Mouse (Mus musculus): ENCODE results near the gene Srl. TPM values are rescaled to one million over a fixed set of nuclear protein-coding genes. Genes with fewer than 3 reads are reported as not detected.

Srl gene
- total RNA-seq, 2 experiments from 2014 or later, result 1,039 to 1,112 TPM

DNA sequence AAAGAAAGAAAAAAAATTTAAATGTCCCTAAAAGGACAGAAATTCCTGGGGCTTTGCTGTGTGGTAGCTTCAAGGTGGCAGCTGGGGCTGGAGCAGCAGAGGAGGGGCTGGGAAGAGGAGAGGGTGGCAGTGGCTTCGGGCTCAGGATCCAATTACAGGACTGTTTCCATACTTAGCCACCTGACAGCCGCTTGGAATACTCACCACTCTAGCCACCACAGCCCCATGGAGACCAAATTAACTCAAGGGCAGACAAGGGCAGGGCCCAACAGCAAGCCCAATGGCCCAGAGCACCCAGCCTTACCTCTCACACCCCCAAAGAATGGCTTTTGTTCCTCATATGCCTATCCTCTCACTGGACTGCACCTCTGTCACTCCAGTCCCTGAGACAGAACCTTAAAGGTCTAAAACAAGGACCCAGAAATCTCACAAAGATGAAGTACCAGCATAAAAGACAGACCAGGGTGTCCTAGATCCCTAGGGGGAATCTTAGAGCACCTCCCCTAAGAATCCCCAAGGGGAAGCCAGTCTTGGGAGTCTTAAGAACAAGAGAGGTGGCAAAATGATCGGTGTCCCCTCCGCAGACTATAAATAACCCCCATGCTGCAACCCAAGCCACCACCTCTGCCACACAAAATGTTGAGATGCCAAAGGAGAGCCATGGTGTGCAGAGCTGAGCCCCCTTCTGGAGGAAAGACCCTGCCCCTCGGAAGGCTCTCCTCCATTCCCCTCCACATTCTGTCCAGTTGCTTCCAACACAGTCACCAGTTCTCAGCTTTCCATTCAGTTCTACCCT, 19.7 kb downstream of the Srl start:
- intact Hi-C loops (cut with DNase I), result no loop called here
- peak; percentile 39 to 55 for DNase-seq

DNA sequence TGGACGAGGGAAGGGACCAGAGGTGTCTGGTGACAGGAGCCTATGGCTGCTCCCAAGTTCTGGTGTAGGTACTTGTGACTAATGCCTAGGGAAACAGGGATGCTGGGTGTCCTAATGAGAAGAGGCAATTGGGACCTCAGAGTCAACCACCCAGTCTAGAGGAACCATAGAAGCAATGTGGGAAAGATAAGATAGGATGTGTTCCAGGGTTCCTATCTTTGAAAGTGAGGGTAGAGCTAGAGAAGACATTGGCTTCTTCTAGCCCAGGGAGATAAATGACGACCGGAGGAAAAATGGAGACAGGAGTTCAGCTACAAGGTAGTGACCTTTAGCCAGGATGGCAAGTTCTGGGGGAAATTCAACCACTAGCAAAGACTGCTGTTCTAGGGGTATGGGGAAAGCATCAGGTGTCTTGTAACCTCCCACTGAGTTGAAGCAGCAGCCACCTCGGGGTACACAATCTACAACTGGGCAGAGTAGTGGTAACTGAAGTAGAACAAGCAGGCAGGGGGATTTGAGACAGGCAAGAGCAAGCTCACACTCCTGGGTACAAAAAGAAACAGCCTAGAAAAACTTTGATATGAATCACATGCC, 20.4 kb downstream of the Srl start:
- intact Hi-C loops (cut with DNase I), result no loop called here
- no peak for DNase-seq

DNA sequence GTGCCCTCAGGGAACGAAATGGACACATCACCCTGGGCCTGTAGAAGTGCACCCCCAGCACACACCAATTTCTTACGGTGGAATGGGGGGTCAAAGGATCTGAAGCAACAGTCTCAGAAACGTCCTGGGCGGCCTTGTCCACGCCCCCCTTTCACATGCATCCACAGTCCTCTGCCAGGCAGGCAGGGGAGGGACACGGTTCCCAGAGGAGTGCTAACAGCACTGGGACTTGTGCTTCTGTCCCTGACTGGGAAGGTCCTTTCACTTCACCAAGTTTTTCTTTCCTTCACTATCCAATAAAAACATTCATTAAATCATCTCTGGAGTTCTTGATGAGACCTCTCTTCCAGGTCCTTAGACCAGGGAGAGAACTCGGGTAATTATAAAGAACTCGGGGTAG, 20.9 kb downstream of the Srl start:
- intact Hi-C loops (cut with DNase I), result no loop called here
- no peak for DNase-seq

DNA sequence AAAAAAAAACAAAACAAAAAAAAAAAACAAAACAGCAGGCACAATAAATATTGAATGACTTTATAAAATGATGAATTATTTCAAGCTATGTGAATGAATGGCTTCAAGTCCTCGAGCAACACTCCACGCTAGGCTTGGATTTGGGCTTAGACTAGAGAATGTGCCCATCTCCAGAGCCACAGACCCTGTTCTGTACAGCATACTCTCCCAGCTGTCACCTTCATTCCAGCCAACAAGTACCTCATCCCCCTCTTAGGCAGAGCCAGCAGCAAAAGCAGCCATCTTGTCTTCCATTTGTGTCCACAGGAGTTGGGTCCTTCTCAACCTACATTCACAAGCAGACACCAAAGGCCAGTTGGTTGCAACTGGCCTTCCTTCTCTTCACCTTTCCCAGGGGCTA, 21.8 kb downstream of the Srl start:
- intact Hi-C loops (cut with DNase I), result no loop called here
- DNase-seq, result no peak

DNA sequence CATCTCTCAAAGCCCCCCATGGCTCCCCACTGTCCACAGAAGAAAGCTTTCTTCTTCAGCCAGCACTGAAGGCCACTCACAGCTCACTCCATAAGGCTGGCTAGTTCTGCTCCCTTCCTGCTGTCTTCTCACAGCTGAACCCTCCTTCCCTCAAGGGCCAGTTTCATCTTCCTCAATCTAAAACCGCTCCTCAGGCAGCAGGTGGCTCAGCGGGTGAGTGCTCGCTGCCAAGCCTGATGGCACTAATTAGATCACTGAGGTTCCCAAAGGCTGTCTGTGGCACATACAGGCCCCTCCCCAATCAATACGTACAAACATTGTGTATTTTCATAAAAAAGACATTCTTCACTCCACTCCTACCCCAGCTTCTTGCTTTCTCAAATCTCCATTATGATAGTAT, 22.5 kb downstream of the Srl start:
- no peak for DNase-seq
- intact Hi-C loops (cut with DNase I), result no loop called here

DNA sequence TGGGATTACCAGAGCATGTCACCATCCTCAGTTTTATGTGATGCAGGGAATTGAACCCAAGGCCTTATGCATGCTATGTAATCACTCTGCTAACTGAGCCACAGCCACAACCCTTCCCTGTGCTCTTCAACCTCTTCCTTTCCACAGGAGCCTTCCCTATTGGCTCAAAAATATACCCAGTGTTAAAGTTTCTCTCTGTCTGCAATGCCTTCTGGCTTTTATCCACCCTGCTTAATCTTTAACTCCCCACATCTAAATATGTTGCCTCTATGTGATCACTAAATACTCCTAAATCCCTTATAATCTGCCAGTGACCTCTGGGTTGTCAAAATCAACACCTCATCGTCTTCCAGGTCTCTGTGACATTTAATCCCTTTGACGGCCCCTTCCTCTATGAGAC, 23.7 kb downstream of the Srl start:
- DNase-seq, result no peak
- intact Hi-C loops (cut with DNase I), result no loop called here

DNA sequence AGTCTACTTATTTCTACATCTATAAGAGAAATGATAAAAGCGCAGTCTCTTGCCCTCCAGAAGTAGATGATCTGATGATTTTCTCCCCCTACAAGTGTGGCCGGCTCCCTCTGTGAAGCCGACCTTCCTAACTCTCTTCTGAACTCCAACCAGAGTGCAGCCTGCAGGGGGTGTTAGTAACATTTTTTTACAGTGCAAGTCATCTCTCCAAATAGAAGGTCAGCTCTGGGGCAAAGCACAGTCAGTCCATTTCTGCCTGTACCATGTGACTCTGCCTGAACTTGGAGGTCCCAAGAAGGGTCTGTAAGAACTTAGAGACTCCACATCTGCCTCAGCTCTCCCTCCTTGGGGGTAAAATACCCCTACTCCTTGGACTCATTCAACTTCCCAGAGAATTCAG, 27.2 kb downstream of the Srl start:
- DNase-seq, result no peak
- intact Hi-C loops (cut with DNase I), result no loop called here

DNA sequence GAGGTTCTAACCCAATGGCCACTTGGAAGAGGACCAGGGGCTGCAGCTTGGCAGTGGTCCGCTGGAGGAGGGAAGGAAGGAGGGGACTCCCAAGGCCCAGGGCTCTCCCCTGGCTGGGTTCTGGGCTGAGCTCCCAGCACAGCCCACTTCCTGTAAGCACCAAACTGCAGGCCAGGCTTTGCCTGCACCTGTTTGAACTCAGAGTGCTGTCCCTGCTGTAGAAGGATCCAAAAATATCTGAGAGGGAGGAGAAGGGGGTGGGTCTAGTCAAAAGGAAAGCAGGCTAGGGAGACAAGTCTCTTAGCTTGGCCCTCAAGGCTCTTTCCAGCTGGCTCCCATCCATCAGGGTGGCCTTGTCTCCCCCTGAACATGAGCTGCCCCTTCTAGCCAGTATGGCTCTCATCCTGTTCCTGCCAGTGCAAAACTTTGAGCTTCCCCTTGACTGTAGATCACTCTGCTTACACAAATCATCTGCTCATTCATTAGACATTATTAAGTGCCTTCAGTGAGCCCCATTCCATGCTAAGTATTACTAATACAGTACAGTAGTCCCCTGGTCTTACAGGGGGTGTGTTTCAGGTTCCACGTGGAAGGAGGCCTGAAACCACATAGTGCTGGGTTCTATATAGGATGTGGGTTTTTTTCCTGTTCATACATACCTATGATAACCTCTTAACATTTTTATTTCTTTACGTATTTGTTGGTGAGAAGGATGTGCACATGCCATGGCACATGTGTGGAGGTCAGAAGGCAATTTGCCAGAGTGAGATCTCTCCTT, 28.8 kb downstream of the Srl start:
- intact Hi-C loops (cut with DNase I), result loop anchor here (2.0 kb wide), 1 partner anchor 16 kb away; no protein-coding TSS in a partner anchor
- peak; percentile 79 to 87 for DNase-seq

DNA sequence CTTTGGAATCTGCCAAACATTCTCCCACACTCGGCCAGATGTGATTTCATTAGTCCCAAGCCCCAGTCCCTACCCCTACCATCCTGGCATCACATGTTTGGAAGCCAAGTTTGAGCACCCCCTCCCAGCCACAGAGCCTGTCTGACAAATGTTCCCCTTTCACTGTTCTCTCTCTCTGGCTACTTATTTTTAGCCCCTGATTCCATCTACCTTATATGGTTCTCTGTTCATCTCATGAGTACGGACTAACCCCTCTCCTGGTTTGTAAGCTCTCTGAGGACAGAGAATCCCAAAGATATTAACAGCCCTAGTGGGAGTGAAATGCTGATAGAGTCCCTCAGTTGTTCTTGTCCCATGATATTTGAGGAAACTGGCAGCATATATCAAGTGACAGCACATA, 30.2 kb downstream of the Srl start:
- no peak for DNase-seq
- intact Hi-C loops (cut with DNase I), result no loop called here

DNA sequence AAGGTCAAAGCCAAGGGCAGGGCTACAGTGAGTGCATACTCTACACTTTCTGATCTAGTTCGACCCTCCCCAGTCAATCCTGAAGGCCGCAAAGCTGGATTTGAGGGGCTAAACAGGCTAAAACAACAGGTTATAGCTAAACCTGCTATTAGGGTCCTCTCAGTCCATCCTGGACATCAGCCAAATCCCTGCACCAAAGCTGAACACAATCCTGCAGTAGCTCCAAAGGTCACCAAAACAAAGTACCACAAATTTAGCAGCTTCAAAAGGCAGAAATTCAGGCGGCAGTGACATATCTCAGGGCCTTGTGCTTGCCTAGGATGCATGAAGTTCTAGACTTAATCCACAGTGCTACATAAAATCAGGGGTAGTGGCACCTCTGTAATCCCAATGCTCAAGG, 35.4 kb downstream of the Srl start:
- intact Hi-C loops (cut with DNase I), result no loop called here
- no peak for DNase-seq

DNA sequence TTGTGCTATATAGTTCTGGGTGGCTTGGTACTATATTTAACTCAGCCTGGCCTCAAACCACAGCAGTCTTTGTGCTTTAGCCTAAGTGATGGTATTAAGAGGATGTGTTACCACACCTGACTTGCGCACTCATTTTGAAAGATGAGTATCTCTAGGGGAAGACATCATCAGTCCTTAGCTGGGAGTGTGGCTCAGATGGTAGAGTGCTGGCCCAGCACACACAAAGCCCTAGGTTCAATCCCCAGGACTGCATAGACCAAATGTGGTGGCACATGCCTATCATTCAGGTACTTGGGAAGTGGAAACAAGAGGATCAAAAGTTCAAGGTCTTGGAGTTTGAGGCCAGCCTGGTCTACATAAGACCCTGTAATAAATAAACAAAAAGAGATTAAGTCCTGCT, 38.1 kb downstream of the Srl start:
- intact Hi-C loops (cut with DNase I), result no loop called here
- DNase-seq, result no peak

DNA sequence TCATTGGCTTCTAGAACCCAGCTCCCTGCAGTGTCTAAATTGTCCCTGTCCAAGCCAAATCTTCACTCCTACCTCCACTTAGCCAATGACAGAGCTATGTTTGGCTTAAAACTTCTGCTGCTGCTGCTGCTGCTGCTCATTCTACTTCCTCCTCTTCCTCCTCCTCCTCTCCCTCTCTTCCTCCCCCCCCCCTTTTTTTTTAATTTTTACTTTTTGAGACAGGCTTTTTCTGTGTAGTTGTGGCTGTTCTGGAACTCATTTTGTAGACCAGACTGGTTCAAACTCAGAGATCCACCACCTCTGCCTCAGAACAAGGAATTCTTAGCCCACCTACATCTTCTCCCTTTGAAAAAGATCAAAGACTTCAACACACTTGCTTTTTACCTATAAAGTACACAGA, 39.0 kb downstream of the Srl start:
- intact Hi-C loops (cut with DNase I), result no loop called here

DNA sequence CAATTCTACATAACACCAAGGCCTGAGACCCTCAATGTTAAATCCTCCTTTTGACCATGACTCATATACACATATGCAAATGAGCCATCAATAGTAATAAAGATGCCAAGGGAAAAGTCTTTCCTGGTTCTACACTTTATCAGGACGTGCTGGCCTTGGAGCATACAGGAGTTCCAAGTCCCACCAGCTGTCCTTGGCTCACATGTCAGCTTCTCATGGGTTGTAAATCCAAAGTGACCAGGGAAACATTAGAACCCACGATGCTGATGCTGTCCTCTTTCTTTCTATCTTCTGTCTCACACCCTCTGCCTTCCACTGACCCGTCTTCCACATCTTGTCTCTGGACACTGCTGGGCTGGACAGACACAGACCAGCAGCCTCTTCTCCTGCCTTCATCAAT, 39.9 kb downstream of the Srl start:
- intact Hi-C loops (cut with DNase I), result no loop called here
- DNase-seq, result no peak

More for the DNA sequence above, 39.0 kb downstream of the Srl start:
- no peak for DNase-seq

DNA sequence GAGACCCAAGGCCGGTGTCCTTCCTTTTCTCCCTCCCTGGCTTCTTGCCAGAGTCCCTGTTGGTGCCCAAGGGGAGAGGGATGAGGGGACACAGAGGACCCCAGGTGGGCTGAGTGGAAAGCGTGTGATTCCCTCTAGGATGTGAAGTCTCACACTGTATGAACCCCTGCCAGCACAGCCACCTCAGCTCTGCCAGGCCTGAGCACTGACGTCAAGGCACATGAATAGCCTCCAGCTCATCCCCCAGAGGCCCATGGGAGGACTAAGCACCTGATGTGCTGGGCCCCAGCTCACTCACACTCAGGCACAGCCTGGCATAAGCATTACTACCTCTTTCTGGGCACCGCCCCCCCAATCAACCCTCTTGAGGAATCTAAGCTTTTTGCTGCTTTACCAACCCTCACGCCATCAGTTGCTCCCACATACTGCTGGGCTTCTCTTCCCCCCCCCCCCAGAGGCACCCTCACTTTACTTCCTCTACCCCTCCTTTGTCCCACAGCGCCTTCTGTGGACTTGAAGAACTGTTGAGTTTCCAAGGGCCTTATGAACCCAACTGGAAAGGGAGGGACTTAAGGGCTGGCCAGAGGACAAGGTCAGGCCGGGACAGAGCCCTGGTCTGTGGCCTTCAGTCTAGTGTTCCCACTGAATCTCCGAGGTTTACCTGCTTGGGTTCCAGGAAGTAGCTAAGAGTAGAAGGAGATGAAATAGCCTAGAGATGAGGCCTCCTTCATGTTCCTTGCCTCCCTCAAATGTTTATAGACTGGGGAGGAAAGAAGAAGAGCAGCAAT, 40.8 kb downstream of the Srl start:
- intact Hi-C loops (cut with DNase I), result no loop called here
- peak; percentile 61 to 68 for DNase-seq

DNA sequence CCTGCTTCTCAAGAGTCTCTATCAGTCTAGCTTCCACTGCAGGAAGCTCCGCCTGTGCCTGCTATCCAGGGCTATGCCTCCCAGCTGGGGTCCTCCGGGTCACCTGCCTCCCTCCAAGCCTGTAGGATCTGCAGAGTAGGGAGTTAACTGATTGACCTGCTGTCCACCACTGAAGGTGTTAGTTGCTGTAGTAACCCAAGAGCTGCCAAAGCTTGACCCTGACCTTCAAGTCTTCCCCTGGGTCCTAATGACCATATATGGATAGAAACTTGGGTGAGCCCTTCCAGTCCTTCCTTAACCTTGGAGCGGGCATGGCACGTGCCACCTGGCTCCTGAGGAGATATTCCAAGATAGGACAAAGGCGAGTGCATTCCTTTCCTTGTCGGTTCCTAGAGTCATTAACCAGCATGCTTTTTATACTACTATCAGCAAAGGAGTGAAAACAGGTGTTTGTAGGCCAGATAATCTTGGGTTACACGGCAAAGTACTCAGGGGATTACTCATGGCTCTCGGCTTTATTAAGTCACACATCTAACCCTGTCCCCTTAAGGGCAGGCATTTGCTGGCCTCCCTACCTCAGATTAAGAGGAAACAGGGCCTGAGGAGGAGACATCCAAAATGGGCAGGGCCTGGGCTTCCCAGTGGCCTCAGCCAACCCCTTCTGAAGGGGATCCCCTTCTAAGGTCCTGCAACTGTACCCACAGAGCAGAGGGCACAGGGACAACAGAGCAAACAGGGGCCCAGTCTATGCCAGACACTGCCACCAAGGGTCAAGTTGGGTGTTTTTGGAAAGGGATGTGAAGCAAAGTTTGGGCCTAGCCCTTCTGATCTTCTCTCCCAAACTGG, 43.6 kb downstream of the Srl start:
- no peak for DNase-seq

DNA sequence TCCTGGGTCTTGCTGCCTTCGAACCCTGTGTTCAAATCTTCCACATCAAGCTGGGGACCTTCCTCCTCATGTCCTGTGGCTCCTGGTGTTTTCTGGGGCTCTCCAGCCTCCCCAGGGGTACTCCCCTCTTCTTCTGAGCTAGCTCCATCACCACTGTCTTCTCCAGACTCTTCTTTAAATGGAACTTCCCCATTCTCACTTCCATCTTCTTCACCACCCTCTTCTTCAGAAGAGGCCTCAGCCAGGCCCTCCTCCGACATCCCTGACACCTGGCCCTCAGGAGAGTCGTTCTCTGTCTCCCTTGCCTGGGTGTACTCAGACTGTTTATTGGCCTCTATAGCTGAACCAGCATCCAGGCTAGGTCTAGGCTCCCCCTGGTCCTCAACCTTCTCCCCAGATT, 45.1 kb downstream of the Srl start:
- intact Hi-C loops (cut with DNase I), result loop anchor here (2.0 kb wide), 1 partner anchor 16 kb away; no protein-coding TSS in a partner anchor
- no peak for DNase-seq

More for the DNA sequence above, 43.6 kb downstream of the Srl start:
- intact Hi-C loops (cut with DNase I), result loop anchor here (2.0 kb wide), 1 partner anchor 15 kb away; no protein-coding TSS in a partner anchor

DNA sequence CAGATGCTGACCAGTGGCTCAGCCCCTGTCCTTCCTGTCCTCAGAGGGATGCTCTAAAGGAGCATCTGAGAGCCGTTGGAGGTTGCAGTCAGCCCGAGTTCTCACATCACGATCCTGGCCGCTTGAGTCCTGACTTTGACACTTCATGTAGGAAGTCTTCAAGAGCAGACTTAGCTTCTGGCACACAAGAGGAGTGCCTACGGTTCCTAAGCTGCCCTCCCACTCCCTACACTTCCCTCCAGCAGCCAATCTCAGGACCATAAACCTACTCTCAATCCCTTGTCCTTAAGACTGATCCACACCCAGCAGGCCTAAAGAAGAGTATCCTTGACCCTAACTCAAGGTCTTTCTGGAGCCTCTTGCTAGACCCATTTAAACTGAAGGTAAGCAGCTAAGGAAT, 45.8 kb downstream of the Srl start:
- intact Hi-C loops (cut with DNase I), result loop anchor here (2.0 kb wide), 1 partner anchor 17 kb away; no protein-coding TSS in a partner anchor
- peak; percentile 40 to 45 for DNase-seq

DNA sequence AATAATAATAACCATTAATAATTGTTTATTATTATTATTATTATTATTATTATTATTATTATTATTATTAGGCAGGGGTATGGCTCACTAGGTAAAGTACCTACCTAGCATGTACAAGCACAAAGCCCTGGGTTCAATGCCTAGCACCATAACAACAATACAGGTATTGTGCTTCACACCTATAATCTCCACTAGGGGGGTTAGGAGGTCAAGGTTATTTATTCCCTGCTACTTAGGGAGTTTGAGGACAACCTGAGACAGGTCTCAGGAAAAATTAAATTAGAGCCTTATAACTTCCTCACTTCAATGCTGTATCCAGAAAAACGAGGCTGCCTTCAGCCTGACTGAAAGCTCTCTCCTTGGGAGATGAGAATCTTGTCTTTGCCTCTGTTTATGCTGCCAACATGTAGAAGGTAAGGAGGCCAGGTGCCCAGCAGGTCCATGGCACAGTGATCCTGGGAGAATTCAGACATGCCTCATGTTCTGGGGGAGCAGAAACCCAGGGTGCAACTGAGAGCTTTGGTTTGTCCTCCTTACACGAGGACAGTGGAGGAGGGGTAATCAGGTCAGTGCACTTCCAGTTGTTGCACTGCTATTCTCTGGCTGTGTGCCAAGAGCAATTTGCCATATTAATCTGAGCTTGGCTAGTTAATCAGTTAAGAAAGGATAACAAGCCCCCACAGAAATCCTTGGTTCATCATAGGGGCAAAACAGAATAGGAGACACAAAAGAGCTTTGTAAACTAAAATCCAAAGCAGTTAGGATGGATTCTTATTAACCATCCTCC, 48.6 kb downstream of the Srl start:
- intact Hi-C loops (cut with DNase I), result no loop called here
- DNase-seq, result no peak

Data from heart, postnatal 14 days (tissue).